Mouse (Mus musculus) yolk sac, embryonic 10.5 days (tissue): ENCODE measurements around the gene Crtap.

Source experiments
- DNase-seq: peaks from one replicate; pipeline ENCODE4 v3.0.0-alpha.2; 2017; ENCODE audit warnings: low spot score

Gene Crtap

DNA sequence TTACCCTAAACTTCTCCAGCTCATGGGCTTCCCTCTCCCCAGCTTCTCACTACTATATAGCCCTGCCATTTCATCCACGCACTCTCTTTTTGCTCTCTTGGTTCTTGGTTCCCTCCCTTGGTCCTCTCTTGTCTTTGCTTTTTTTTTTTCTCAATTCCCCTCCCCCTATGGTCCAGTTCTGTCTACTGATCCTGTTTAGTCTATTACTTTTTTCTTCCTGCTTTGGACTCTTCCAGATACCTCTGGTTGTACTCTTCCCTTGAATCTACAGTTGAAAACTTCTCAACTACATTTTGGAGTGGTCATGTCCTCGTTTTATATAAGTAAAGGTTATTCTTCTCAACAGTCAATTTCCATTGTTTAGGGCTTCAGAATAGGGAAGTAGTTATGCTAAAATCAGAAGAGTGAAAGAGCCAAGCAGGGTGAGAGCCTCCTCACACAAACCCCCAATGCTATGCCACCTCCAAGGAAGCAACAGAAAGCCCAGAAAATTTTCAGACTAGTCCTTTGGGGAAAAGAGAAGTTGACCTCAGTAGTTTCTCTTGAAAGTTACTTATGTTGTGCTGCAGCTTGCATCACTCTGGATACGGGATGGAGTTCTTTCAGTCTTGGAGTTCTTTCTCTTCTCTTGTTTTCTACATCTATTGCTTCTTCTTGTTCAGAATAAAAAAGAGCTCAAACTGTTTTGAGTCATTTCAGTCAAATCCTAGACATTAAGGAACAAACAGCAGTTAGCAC, 64.3 kb downstream of the Crtap start:
- DNase-seq = no peak
